ENCODE assay signal across 8 mouse cellular contexts in the genomic region with DNA sequence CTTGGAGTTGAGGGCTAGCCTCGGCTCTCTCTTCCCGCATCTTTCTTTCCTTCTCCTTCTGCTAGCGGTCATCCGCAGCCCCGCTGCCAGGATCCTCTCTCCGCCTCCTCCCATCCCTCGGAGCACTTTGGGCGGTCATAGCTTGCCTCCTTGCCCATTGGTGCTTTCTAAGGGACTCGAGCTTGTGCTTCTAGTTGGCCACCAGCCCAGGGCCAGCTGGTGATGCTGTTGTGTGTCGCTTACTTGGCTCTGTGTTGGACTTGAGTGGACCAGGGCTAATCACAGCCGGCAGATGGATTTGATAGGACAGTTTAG. TPM values are rescaled to one million over a fixed set of nuclear protein-coding genes. Genes with fewer than 3 reads are reported as not detected.
A peak's percentile ranks its signal among the peaks of the same experiment; 100 is the strongest.
DNase-seq lines count a peak whose midpoint lies in the region; ATAC-seq lines count a peak whose summit lies in the region.

A gene (minus strand): TSS at position 85 of the 315 bp plus-strand sequence.

- intact Hi-C loops in left cerebral cortex, postnatal 14 days (cut with DNase I), result no loop called here

- peak; percentile 45 for ATAC-seq in intestine, embryonic 14.5 days (replicated peaks; ENCODE audit: low FRiP score, low TSS enrichment, low read depth)

- peak within 1 kb of the TSS; percentile 78 for H3K4me2 ChIP-seq in intestine, embryonic 14.5 days (ENCODE audit: low read length)

- under 1% methylated on average over 11 of the region's 11 CpGs for WGBS in intestine, embryonic 14.5 days

- H3K27me3 ChIP-seq in intestine, embryonic 14.5 days (replicated peaks; ENCODE audit: control insufficient read depth, insufficient read depth, low read length), result no peaks in the 10 kb centered on the region
- H3K27me3 ChIP-seq in megakaryocyte, embryonic 14.5 days (replicated peaks), result no peaks in the 10 kb centered on the region

- H3K9ac ChIP-seq in intestine, embryonic 14.5 days (ENCODE audit: low read length), result peak within 1 kb of the TSS; percentile 83

- H3K4me3 ChIP-seq in intestine, embryonic 14.5 days (ENCODE audit: low read depth, low read length), result peak within 1 kb of the TSS; percentile 80
- H3K4me3 ChIP-seq in megakaryocyte, embryonic 14.5 days (replicated peaks), result peak within 1 kb of the TSS; percentile 99

- peak within 1 kb of the TSS; percentile 77 for H3K27ac ChIP-seq in intestine, embryonic 14.5 days (ENCODE audit: low read depth)

- DNase-seq in 416B (ENCODE audit: low read depth), result peak; percentile 86
- peak; percentile 70 for DNase-seq in adrenal gland, postnatal 25 days
- peak; percentile 68 for DNase-seq in embryo, embryonic 9.5 days (ENCODE audit: extremely low spot score)
- peak; percentile 57 to 86 for DNase-seq in gastrocnemius, postnatal 4 days (ENCODE audit: low spot score in 2 of 2)
- no peak for DNase-seq in intestine, embryonic 14.5 days (ENCODE audit: low spot score)
- DNase-seq in left cerebral cortex, postnatal 14 days (ENCODE audit: low spot score in 2 of 2), result peak; percentile 56 to 88
- DNase-seq in right cerebral cortex, postnatal 36 days (ENCODE audit: low spot score in 2 of 2), result peak; percentile 50 to 53

- H3K9me3 ChIP-seq in intestine, embryonic 14.5 days (ENCODE audit: control insufficient read depth, low read length), result 0 out of 2 replicates have a peak, but pooled peaks cover 2% of the 10 kb centered on the region
- H3K9me3 ChIP-seq in megakaryocyte, embryonic 14.5 days, result no peaks in the 10 kb centered on the region

- peaks cover 2% of the 10 kb centered on the region; the same call in 1 of the 2 replicates for H3K4me1 ChIP-seq in intestine, embryonic 14.5 days (replicated peaks; ENCODE audit: control insufficient read depth, insufficient read depth, low read length)
- H3K4me1 ChIP-seq in megakaryocyte, embryonic 14.5 days, result peaks cover 10% of the 10 kb centered on the region

- H3K36me3 ChIP-seq in intestine, embryonic 14.5 days (ENCODE audit: control insufficient read depth, insufficient read depth, low read length), result peaks cover 23% of the 10 kb centered on the region
- H3K36me3 ChIP-seq in megakaryocyte, embryonic 14.5 days (replicated peaks; ENCODE audit: low read length), result peaks cover 27% of the 10 kb centered on the region

RNA-seq across cellular contexts. Expression of the gene that starts here (rescaled TPM):
- total RNA-seq in adrenal gland, postnatal 25 days (2021), result 163 and 173 TPM in 2 replicates
- total RNA-seq in gastrocnemius, postnatal 4 days (2021), result 10 to 100 TPM; 89.9 to 98.4 TPM
- 60.8 and 64.8 TPM in 2 replicates for polyA plus RNA-seq in intestine, embryonic 14.5 days (2014; fragmentation: Nextera tagmentation; extraction: Ambion mirVana)
- total RNA-seq in left cerebral cortex, postnatal 14 days (2021), result 10 to 100 TPM; 25.7 to 28.0 TPM
- 6.7 and 13.1 TPM in 2 replicates for polyA plus RNA-seq in megakaryocyte, embryonic 14.5 days (2012; ENCODE audit: insufficient read depth, low replicate concordance)
